Mouse (Mus musculus): ENCODE measurements at regions not wholly inside any gene's neighbourhood (a gene's known extent, or its start where the extent isn't known, plus 50 kb on each side); places are given as distances from the start of the nearest gene placed in this dataset.

DNA sequence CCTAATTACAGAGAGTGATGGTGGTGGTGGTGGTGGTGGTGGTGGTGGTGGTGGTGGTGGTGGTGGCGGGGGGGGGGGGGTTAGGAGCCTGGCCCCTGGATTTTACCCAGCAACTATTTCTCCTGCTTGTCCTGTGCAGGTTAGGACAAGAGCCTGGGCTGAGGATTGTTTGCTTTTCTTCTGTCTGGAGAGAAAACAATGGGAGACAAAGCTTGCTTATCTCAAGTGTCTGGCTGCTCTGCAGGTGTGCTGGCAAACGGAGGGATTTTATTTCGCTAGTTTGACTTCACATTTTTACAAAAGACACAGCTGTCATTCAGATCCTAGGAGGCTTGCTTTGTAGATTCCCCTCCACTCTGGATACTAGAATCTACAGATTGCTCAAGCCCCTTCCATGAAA is 334.9 kb upstream of the Eif4g2 start:
- TF ChIP-seq CTCF (IDR thresholded peaks at IDR 0.05) (no peak), EP300 (IDR thresholded peaks at IDR 0.05; ENCODE audit: insufficient read depth, low read depth, low read length) (no peak), POLR2A (IDR thresholded peaks at IDR 0.05; ENCODE audit: insufficient read depth, low read depth, low read length) (no peak)
